Mouse (Mus musculus) CH12.LX (cell line): ENCODE results near the gene Rab11a. TPM values are rescaled to one million over a fixed set of nuclear protein-coding genes. Genes with fewer than 3 reads are reported as not detected.

Experiments used
- DNase-seq: peaks from one replicate; pipeline ENCODE4 v3.0.0-alpha.2; 2013; ENCODE audit errors: extremely low read depth
- H3K27ac ChIP-seq: 2 replicates; pipeline ENCODE4 v1.5.1; 2012; ENCODE audit warnings: low read depth, mild to moderate bottlenecking, control low read depth, moderate library complexity; ENCODE audit not compliant: insufficient read depth
- H3K27me3 ChIP-seq: replicated peaks from 2 replicates; pipeline ENCODE3; 2012; ENCODE audit warnings: inconsistent platforms
- H3K36me3 ChIP-seq, 2 experiments: replicated peaks in 1 of 2; 2 replicates each; pipeline versions ENCODE3 to v1.6.1; 2012; ENCODE audit warnings: inconsistent platforms in 1 of 2, low read length in 1 of 2, mild to moderate bottlenecking in 1 of 2, mixed read lengths in 1 of 2, moderate library complexity in 1 of 2; ENCODE audit not compliant: control insufficient read depth in 1 of 2, insufficient read depth in 1 of 2
- H3K4me1 ChIP-seq, 2 experiments: 2 replicates each; pipeline ENCODE4 v1.6.1; 2012; ENCODE audit warnings: inconsistent platforms in 1 of 2, moderate library complexity in 1 of 2; ENCODE audit not compliant: insufficient read depth in 2 of 2, control insufficient read depth in 1 of 2
- H3K4me2 ChIP-seq: 2 replicates; pipeline ENCODE4 v1.6.1; 2012; ENCODE audit warnings: low read depth, mild to moderate bottlenecking, control low read depth; ENCODE audit not compliant: poor library complexity, insufficient read depth, severe bottlenecking
- H3K4me3 ChIP-seq, 3 experiments: fragments of 150-350 bp in 1 of 3; sonication (generic) in 1 of 3; replicated peaks in 1 of 3; 2 replicates each; pipeline versions ENCODE3 to v1.5.1; 2011 to 2012; ENCODE audit warnings: low read depth in 2 of 3, low read length in 2 of 3, mild to moderate bottlenecking in 2 of 3, moderate library complexity in 2 of 3, control low read depth in 1 of 3, improper control_type of control experiment in 1 of 3, inconsistent platforms in 1 of 3, mixed read lengths in 1 of 3; ENCODE audit not compliant: poor library complexity in 1 of 3
- H3K79me2 ChIP-seq: replicated peaks from 2 replicates; pipeline ENCODE4 v1.6.1; 2012; ENCODE audit warnings: mild to moderate bottlenecking, moderate library complexity; ENCODE audit not compliant: control insufficient read depth, poor library complexity, insufficient read depth, severe bottlenecking; ENCODE audit errors: extremely low read depth
- H3K9ac ChIP-seq: 2 replicates; pipeline ENCODE4 v1.6.1; 2012; ENCODE audit warnings: low read depth, mild to moderate bottlenecking, control low read depth, moderate library complexity; ENCODE audit not compliant: insufficient read depth
- H3K9me3 ChIP-seq: replicated peaks from 2 replicates; pipeline ENCODE3; 2012; ENCODE audit warnings: low read length, inconsistent platforms, mixed read lengths
- BHLHE40 ChIP-seq: IDR thresholded peaks from 2 replicates; pipeline ENCODE4 v1.6.1; 2011; ENCODE audit warnings: mild to moderate bottlenecking, low read depth, low read length, improper control_type of control experiment
- E2F4 ChIP-seq: IDR thresholded peaks from 2 replicates; pipeline ENCODE4 v1.6.1; 2011; ENCODE audit warnings: low read depth, low read length, improper control_type of control experiment; ENCODE audit not compliant: insufficient replicate concordance
- ELF1 ChIP-seq: IDR thresholded peaks from 2 replicates; pipeline ENCODE4 v1.6.1; 2014; ENCODE audit warnings: low read depth, mild to moderate bottlenecking, inconsistent platforms, low read length, improper control_type of control experiment
- EP300 ChIP-seq: IDR thresholded peaks from 2 replicates; pipeline ENCODE4 v1.6.1; 2011; ENCODE audit warnings: low read length, improper control_type of control experiment
- ETS1 ChIP-seq: conservative IDR thresholded peaks from 2 replicates; pipeline ENCODE4 v1.6.1; 2012; ENCODE audit warnings: low read depth, mild to moderate bottlenecking, inconsistent platforms, low read length, improper control_type of control experiment, moderate library complexity
- KAT2A ChIP-seq: IDR thresholded peaks from 2 replicates; pipeline ENCODE4 v1.6.1; 2012; ENCODE audit warnings: low read length, improper control_type of control experiment, inconsistent platforms; ENCODE audit not compliant: insufficient replicate concordance
- MAFK ChIP-seq: IDR thresholded peaks from 2 replicates; pipeline ENCODE4 v1.6.1; 2011; ENCODE audit warnings: low read length, improper control_type of control experiment; ENCODE audit not compliant: insufficient replicate concordance
- MAX ChIP-seq: IDR thresholded peaks from 2 replicates; pipeline ENCODE4 v1.6.1; 2011; ENCODE audit warnings: low read length, improper control_type of control experiment
- MAZ ChIP-seq: IDR thresholded peaks from 2 replicates; pipeline ENCODE4 v1.6.1; 2012; ENCODE audit warnings: low read depth, mild to moderate bottlenecking, inconsistent platforms, low read length, improper control_type of control experiment, moderate library complexity
- MEF2A ChIP-seq: IDR thresholded peaks from 2 replicates; pipeline ENCODE4 v1.6.1; 2014; ENCODE audit warnings: low read depth, mild to moderate bottlenecking, inconsistent platforms, low read length, improper control_type of control experiment, borderline replicate concordance
- NELFE ChIP-seq: IDR thresholded peaks from 2 replicates; pipeline ENCODE4 v1.6.1; 2011; ENCODE audit warnings: low read depth, low read length, improper control_type of control experiment
- PAX5 ChIP-seq: IDR thresholded peaks from 2 replicates; pipeline ENCODE4 v1.6.1; 2012; ENCODE audit warnings: low read length, inconsistent platforms, mixed read lengths
- POLR2A ChIP-seq: IDR thresholded peaks from 2 replicates; pipeline ENCODE4 v1.6.1; 2011; ENCODE audit warnings: low read depth, mild to moderate bottlenecking, improper control_type of control experiment, low read length
- RCOR1 ChIP-seq: conservative IDR thresholded peaks from 2 replicates; pipeline ENCODE4 v1.6.1; 2012; ENCODE audit warnings: low read depth, mild to moderate bottlenecking, inconsistent platforms, low read length, improper control_type of control experiment
- SIN3A ChIP-seq: IDR thresholded peaks from 2 replicates; pipeline ENCODE4 v1.6.1; 2012; ENCODE audit warnings: low read length, improper control_type of control experiment, inconsistent platforms
- TCF12 ChIP-seq: IDR thresholded peaks from 2 replicates; pipeline ENCODE4 v1.6.1; 2014; ENCODE audit warnings: low read depth, mild to moderate bottlenecking, inconsistent platforms, low read length, improper control_type of control experiment
- USF2 ChIP-seq: conservative IDR thresholded peaks from 2 replicates; pipeline ENCODE4 v1.6.1; 2011; ENCODE audit warnings: low read depth, low read length, improper control_type of control experiment
- ZKSCAN1 ChIP-seq: IDR thresholded peaks from 2 replicates; pipeline ENCODE4 v1.6.1; 2012; ENCODE audit warnings: low read depth, inconsistent platforms, low read length, improper control_type of control experiment, borderline replicate concordance
- dilution Hi-C: fragments of 300-500 bp; cut with MboI; formaldehyde crosslinking; loops from 2 replicates; pipeline ENCODE4 v1.14.3; 2020; ENCODE audit warnings: low sequenced_read_pairs; ENCODE audit not compliant: extremely low pct_unique_long_range_greater_than_20kb, extremely low pct_ligation_motif_present
- in situ Hi-C: fragments of 300-500 bp; cut with MboI; formaldehyde crosslinking; loops from 3 replicates; pipeline ENCODE4 v1.14.3; 2019; ENCODE audit warnings: low sequenced_read_pairs, low pct_ligation_motif_present, low pct_unique_long_range_greater_than_20kb, mixed read lengths
- polyA plus RNA-seq: library from polyadenylated mRNA; unstranded; fragments of >175 nt; gene quantifications from 2 replicates; pipeline ENCODE4 v1.2.1, GENCODE M21; 2012; ENCODE audit warnings: low read depth; ENCODE audit not compliant: insufficient read length
- total RNA-seq, 2 experiments: library from RNA; depleted of rRNA; stranded (reverse); fragments of 300-350 nt in 1 of 2; fragments of >200 nt in 1 of 2; gene quantifications; 2 replicates each; pipeline ENCODE4 v1.2.3; 2012 to 2014

Rab11a gene
- total and polyA plus RNA-seq, 3 experiments, result 109 to 189 (median 168) TPM

GRCm38 (mm10) chr9:64734166-64734565 is 3.4 kb downstream of the Rab11a start:
- Histone ChIP-seq H3K4me3 (no peak overlapping the region), H3K79me2 (peaks cover 49% of the 10 kb centered on the region), H3K9ac (0 out of 2 replicates have a peak overlapping the region, but pooled peaks have one; percentile 9), H3K9me3 (no peaks in the 10 kb centered on the region), H3K27ac (no peak overlapping the region), H3K4me2 (no peak overlapping the region), H3K4me1 (peaks cover 3 to 45% of the 10 kb centered on the region in 2 experiments; a peak in 3 of 4 replicates), H3K27me3 (no peaks in the 10 kb centered on the region), H3K36me3 (peaks cover 0 to 11% of the 10 kb centered on the region in 2 experiments)
- 0 out of 2 replicates have a peak, but pooled peaks have one; percentile 37 for TF ChIP-seq ETS1
- no peak for TF ChIP-seq E2F4
- TF ChIP-seq SIN3A, result 0 out of 2 replicates have a peak, but pooled peaks have one; percentile 49
- no peak for TF ChIP-seq EP300
- TF ChIP-seq POLR2A, result no peak
- dilution Hi-C loops, result no loop called here
- DNase-seq, result peak; percentile 31
- in situ Hi-C loops, result no loop called here

GRCm38 (mm10) chr9:64731029-64731560 is 6.5 kb downstream of the Rab11a start:
- no peak overlapping the region for H3K27ac ChIP-seq
- H3K27me3 ChIP-seq, result no peaks in the 10 kb centered on the region
- no peak for DNase-seq
- dilution Hi-C loops, result no loop called here
- H3K36me3 ChIP-seq, result peaks cover 11 to 39% of the 10 kb centered on the region in 2 experiments
- peaks cover 3 to 34% of the 10 kb centered on the region in 2 experiments; a peak in 3 of 4 replicates for H3K4me1 ChIP-seq
- H3K9ac ChIP-seq, result no peak overlapping the region
- no peak for TF ChIP-seq MAX
- TF ChIP-seq E2F4, result no peak
- TF ChIP-seq EP300, result no peak
- TF ChIP-seq BHLHE40, result no peak
- TF ChIP-seq MAFK, result peak; percentile 54; the same call in 1 of the 2 replicates
- no peak for TF ChIP-seq NELFE
- no peak overlapping the region for H3K4me2 ChIP-seq
- H3K9me3 ChIP-seq, result no peaks in the 10 kb centered on the region
- H3K4me3 ChIP-seq, result no peak overlapping the region
- peaks cover 42% of the 10 kb centered on the region for H3K79me2 ChIP-seq
- in situ Hi-C loops, result no loop called here

- no peak for TF ChIP-seq TCF12
- no peak for TF ChIP-seq MAZ
- no peak for TF ChIP-seq MAFK
- no peak for TF ChIP-seq KAT2A
- no peak for TF ChIP-seq USF2
- TF ChIP-seq SIN3A, result no peak
- TF ChIP-seq RCOR1, result no peak
- TF ChIP-seq MEF2A, result no peak
- TF ChIP-seq NELFE, result no peak
- no peak for TF ChIP-seq ELF1
- no peak for TF ChIP-seq ZKSCAN1
- TF ChIP-seq PAX5, result no peak
- TF ChIP-seq ETS1, result no peak
- Histone ChIP-seq H3K27me3 (no peaks in the 10 kb centered on the region), H3K4me2 (no peak overlapping the region), H3K4me1 (peaks cover 0 to 18% of the 10 kb centered on the region in 2 experiments; a peak in 2 of 4 replicates), H3K4me3 (no peak overlapping the region), H3K79me2 (peaks cover 19% of the 10 kb centered on the region), H3K27ac (no peak overlapping the region), H3K9ac (no peak overlapping the region), H3K9me3 (no peaks in the 10 kb centered on the region), H3K36me3 (peaks cover 25 to 71% of the 10 kb centered on the region in 2 experiments)
- in situ Hi-C loops, result no loop called here
- dilution Hi-C loops, result no loop called here
- no peak for DNase-seq
These were observed 11.1 kb downstream of the Rab11a start for GRCm38 (mm10) chr9:64726454-64726853.
